Mouse (Mus musculus) ES-E14 (cell line): ENCODE measurements around the gene Tnfaip8l1.

Source experiments
- MAFK ChIP-seq: IDR thresholded peaks from 2 replicates; pipeline ENCODE4 v1.6.1; 2014; ENCODE audit warnings: mild to moderate bottlenecking, low read depth, low read length, inconsistent platforms; ENCODE audit not compliant: insufficient read depth
- ZC3H11A ChIP-seq: IDR thresholded peaks from 2 replicates; pipeline ENCODE4 v1.6.1; 2012; ENCODE audit warnings: low read depth, mild to moderate bottlenecking, inconsistent platforms, low read length, borderline replicate concordance
- ZNF384 ChIP-seq: IDR thresholded peaks from 2 replicates; pipeline ENCODE4 v1.6.1; 2012; ENCODE audit warnings: low read depth, low read length, inconsistent platforms

GRCm38 (mm10) chr17:56159729-56160128 is 2.5 kb upstream of the Tnfaip8l1 start:
- TF ChIP-seq ZNF384, result no peak
- no peak for TF ChIP-seq MAFK
- peak; percentile 71; the same call in 1 of the 2 replicates for TF ChIP-seq ZC3H11A
